Mouse (Mus musculus): ENCODE data around the gene B230217C12Rik.

DNA sequence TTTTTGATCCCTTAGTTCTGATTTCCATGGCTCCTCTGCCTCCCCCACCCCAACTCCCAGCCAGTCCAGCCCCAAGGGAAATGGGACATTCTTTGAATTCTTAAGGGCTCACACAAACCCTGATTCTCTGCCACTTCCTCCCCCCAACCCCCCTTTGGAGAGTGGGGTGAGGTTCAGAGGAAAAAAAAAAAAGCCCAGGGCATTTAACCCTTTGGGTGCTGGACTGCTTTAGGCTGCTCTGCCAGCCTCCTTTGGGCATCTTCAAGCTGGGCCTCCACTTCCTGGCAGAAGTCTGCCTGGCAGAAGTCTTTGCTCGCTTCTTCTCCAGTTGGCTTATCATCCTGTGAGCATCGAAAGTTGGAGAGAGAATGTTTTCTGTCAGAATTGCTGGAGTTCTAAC lies 32.5 kb upstream of the B230217C12Rik start:
- TF ChIP-seq CTCF (IDR thresholded peaks at IDR 0.05; ENCODE audit: borderline replicate concordance, extremely low read depth, insufficient read depth, insufficient read length) (no peak), POLR2A (IDR thresholded peaks at IDR 0.05; ENCODE audit: borderline replicate concordance, extremely low read depth, insufficient read depth, insufficient read length, poor library complexity, severe bottlenecking) (no peak)
